ENCODE assay signal across 15 mouse cellular contexts in genomic region chr5:131916791-131917403, GRCm38 (mm10).
DNase-seq lines count a peak whose midpoint lies in the region; ATAC-seq lines count a peak whose summit lies in the region.
"Had no signal": no experiment of that assay in that cellular context is flagged by ENCODE, and none has a peak within 500 bp of the region (broad histone marks: within the 10 kb centered on the region; RNA-seq: fewer than 3 reads in every experiment).

No protein-coding gene starts in this region.

- H3K4me2 ChIP-seq in hindbrain, embryonic 12.5 days (replicated peaks), result no peak overlapping the region
- H3K4me2 ChIP-seq in hindbrain, embryonic 16.5 days (ENCODE audit: low read length), result no peak overlapping the region
- no peak overlapping the region for H3K4me2 ChIP-seq in neural tube, embryonic 13.5 days
- no peak overlapping the region for H3K4me2 ChIP-seq in hindbrain, embryonic 13.5 days
- H3K4me2 ChIP-seq: limb, embryonic 15.5 days had no signal

- H3K27ac ChIP-seq in hindbrain, embryonic 12.5 days, result 0 out of 2 replicates have a peak overlapping the region, but pooled peaks have one; percentile 23
- no peak overlapping the region for H3K27ac ChIP-seq in hindbrain, embryonic 16.5 days (ENCODE audit: low read depth, low read length)
- no peak overlapping the region for H3K27ac ChIP-seq in neural tube, embryonic 13.5 days (replicated peaks)
- 0 out of 2 replicates have a peak overlapping the region, but pooled peaks have one; percentile 55 for H3K27ac ChIP-seq in hindbrain, embryonic 13.5 days
- H3K27ac ChIP-seq: limb, embryonic 15.5 days had no signal

- no peak for DNase-seq in neural tube, embryonic 10.5 days (ENCODE audit: extremely low spot score, low spot score)
- DNase-seq in spleen, adult 18-20 months, result no peak
- DNase-seq in cerebellum, adult 11 months, result no peak
- DNase-seq: cerebellum, postnatal 14 days; gastrocnemius, postnatal 10 days; kidney, adult 2 months; layer of hippocampus, postnatal 36 days; liver, postnatal 0 days; right cerebral cortex, postnatal 4 days; thymus, postnatal 25 days had no signal

- no peaks in the 10 kb centered on the region for H3K27me3 ChIP-seq in hindbrain, embryonic 12.5 days
- H3K27me3 ChIP-seq in hindbrain, embryonic 16.5 days (replicated peaks; ENCODE audit: control insufficient read depth, insufficient read depth, low read length), result no peaks in the 10 kb centered on the region
- H3K27me3 ChIP-seq in neural tube, embryonic 13.5 days, result no peaks in the 10 kb centered on the region; the same call in 1 of the 2 replicates
- H3K27me3 ChIP-seq in hindbrain, embryonic 13.5 days, result no peaks in the 10 kb centered on the region
- H3K27me3 ChIP-seq: limb, embryonic 15.5 days had no signal

- no peak overlapping the region for H3K4me3 ChIP-seq in hindbrain, embryonic 12.5 days
- H3K4me3 ChIP-seq in hindbrain, embryonic 16.5 days (ENCODE audit: low read length), result no peak overlapping the region
- no peak overlapping the region for H3K4me3 ChIP-seq in neural tube, embryonic 13.5 days
- H3K4me3 ChIP-seq in hindbrain, embryonic 13.5 days, result no peak overlapping the region
- H3K4me3 ChIP-seq: limb, embryonic 15.5 days had no signal

- H3K36me3 ChIP-seq in hindbrain, embryonic 12.5 days, result no peaks in the 10 kb centered on the region
- H3K36me3 ChIP-seq in hindbrain, embryonic 16.5 days (ENCODE audit: control insufficient read depth, insufficient read depth, low read length), result no peaks in the 10 kb centered on the region
- no peaks in the 10 kb centered on the region for H3K36me3 ChIP-seq in neural tube, embryonic 13.5 days
- H3K36me3 ChIP-seq in hindbrain, embryonic 13.5 days, result no peaks in the 10 kb centered on the region
- H3K36me3 ChIP-seq: limb, embryonic 15.5 days had no signal

- ATAC-seq in hindbrain, embryonic 12.5 days (ENCODE audit: low FRiP score), result peak; percentile 69; the same call in 1 of the 2 replicates
- no peak for ATAC-seq in hindbrain, embryonic 16.5 days
- peak; percentile 34; the same call in 1 of the 2 replicates for ATAC-seq in neural tube, embryonic 13.5 days (ENCODE audit: low read depth)
- ATAC-seq in hindbrain, embryonic 13.5 days (ENCODE audit: low FRiP score), result peak; percentile 68
- ATAC-seq: liver, postnatal 0 days had no signal

- H3K4me1 ChIP-seq in hindbrain, embryonic 12.5 days, result peaks cover 47% of the 10 kb centered on the region
- H3K4me1 ChIP-seq in hindbrain, embryonic 16.5 days (ENCODE audit: control insufficient read depth, insufficient read depth, low read depth, low read length), result peaks cover 11% of the 10 kb centered on the region
- H3K4me1 ChIP-seq in neural tube, embryonic 13.5 days (replicated peaks), result peaks cover 55% of the 10 kb centered on the region
- peaks cover 67% of the 10 kb centered on the region for H3K4me1 ChIP-seq in hindbrain, embryonic 13.5 days (replicated peaks)
- H3K4me1 ChIP-seq: limb, embryonic 15.5 days had no signal

- no peaks in the 10 kb centered on the region for H3K9me3 ChIP-seq in hindbrain, embryonic 12.5 days (replicated peaks)
- H3K9me3 ChIP-seq in hindbrain, embryonic 16.5 days (ENCODE audit: control insufficient read depth, low read length), result no peaks in the 10 kb centered on the region
- no peaks in the 10 kb centered on the region for H3K9me3 ChIP-seq in neural tube, embryonic 13.5 days
- no peaks in the 10 kb centered on the region for H3K9me3 ChIP-seq in hindbrain, embryonic 13.5 days
- H3K9me3 ChIP-seq: limb, embryonic 15.5 days had no signal

- no peak overlapping the region for H3K9ac ChIP-seq in hindbrain, embryonic 12.5 days
- H3K9ac ChIP-seq in hindbrain, embryonic 16.5 days (ENCODE audit: low read depth, low read length), result no peak overlapping the region
- no peak overlapping the region for H3K9ac ChIP-seq in neural tube, embryonic 13.5 days
- H3K9ac ChIP-seq in hindbrain, embryonic 13.5 days, result 0 out of 2 replicates have a peak overlapping the region, but pooled peaks have one; percentile 24
- H3K9ac ChIP-seq: limb, embryonic 15.5 days; liver, postnatal 0 days had no signal

- 51% methylated on average over 12 of the region's 12 CpGs for WGBS in hindbrain, embryonic 12.5 days
- 40% methylated on average over 12 of the region's 12 CpGs for WGBS in hindbrain, embryonic 16.5 days
- WGBS in neural tube, embryonic 13.5 days, result 41% methylated on average over 12 of the region's 12 CpGs
- 34% methylated on average over 12 of the region's 12 CpGs for WGBS in hindbrain, embryonic 13.5 days

Comparison
In these comparisons a context has a peak if more than half of its experiments do, and no peak if none do; other contexts are left out.
1. H3K27ac ChIP-seq: peak in hindbrain, embryonic 12.5 days (single experiment) and hindbrain, embryonic 13.5 days (single experiment); none in hindbrain, embryonic 16.5 days (single experiment) and neural tube, embryonic 13.5 days (single experiment).